Mouse (Mus musculus) lung, postnatal 10 days (tissue): ENCODE data around the gene Ddt.
A peak's percentile ranks its signal among the peaks of the same experiment; 100 is the strongest.

Source experiments
- DNase-seq: peaks from one replicate; pipeline ENCODE4 v3.0.0; 2021

The Ddt gene

DNA sequence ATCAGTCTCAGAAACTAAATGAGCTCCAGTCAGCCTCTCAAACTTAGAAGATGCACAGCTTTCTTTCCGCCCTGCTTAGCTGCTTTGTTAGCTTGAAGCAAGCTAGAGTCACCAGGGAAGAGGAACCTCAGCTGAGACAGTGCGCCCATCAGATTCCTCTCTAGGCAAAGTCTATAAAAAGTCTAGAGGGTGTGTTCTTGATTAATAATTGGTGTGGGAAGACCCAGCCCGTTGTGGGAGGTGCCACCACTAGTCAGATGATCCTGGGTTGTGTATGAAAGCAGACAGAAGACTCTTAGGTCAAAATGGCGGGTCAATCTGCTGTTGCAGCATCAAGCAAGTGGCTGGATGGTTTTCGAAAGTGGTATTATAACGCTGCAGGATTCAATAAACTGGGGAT is 6.4 kb downstream of the Ddt start:
- no peak for DNase-seq

DNA sequence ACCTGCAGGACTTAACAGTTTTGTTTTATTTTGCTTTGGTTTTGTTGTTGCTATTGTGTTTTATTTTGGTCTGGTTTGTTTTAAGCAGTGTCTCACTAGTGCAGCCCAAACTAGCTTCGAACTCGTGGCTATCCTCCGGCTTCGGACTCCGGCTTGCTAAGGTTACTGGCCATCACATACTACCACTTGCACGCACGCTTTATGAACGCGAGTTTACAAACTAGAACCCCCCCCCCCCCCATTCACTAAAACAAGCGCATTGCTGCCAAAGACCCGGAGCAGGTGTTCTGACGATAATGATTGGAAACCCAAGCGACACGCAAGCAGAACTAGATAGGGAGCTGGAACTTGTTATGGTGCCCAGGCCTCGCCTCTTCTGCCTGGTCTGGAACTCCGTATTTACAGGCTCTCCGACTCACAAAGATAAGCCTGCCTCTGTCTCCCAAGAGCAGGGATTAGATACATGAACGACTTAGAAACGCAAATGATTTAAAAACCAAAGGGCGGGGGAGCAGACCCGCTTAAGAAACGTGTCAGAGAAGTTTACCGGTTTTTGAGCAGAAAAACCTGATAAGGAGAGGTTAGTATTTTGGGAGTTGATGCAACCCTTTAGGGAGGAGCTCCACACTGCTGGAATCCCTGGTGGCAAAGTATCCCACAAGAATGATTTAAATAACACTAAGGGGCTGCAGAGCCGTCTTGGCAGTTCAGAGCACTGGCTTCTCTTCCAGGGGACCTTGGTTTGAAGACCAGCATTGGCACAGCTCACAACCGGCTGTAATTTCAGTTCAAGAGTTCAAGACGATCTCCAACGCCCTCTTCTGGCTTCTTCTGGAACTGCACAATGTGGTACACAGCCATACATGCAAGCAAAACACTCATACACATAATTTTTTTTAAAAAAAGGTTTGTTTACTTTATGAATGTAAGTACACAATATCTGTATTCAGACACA is 8.4 kb downstream of the Ddt start:
- DNase-seq = peak; percentile 83

DNA sequence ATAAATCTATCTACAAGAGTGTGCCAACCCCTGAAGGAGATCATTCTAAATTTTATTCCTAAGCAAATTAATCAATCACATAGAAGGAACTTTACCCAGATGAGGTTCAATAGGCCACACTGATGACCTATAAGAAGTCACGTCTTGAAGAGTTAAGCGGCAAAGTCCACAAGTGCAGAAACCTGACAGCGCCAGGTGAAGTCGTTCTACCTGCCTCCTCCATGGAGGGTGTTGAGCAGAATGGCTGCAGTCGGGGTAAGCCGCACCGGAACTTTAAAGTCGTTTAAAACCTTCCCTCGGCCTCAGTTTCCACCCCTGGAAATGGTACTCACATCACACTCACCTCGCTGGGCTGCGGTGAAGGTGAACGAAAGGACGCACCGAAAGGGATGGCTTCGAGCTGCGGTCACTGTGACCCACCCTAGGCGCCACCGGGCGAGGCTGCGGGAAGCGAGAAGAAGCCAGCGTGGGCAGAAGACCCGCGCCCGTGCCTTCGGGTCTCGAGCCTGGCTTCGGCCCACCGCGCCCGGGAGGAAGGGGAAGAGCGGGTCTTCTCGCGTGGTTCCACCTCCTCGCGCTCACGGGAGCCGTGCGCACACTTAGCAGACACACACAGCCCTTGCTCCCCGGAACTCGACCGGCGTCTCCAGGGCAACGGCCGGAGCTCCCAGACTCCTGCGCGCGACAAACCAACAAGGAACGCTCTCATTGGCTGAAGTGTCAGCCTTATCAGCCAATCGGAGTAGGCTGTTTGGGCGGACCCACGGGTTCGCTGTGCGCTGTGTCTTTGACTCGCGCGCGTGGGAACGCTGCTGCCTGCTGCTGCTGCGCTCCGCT is 9.3 kb downstream of the Ddt start, which contains the start of gene Cabin1:
Gene Cabin1 (minus strand): TSS at position 660 of the 837 bp plus-strand sequence.
- peak; percentile 98 for DNase-seq

DNA sequence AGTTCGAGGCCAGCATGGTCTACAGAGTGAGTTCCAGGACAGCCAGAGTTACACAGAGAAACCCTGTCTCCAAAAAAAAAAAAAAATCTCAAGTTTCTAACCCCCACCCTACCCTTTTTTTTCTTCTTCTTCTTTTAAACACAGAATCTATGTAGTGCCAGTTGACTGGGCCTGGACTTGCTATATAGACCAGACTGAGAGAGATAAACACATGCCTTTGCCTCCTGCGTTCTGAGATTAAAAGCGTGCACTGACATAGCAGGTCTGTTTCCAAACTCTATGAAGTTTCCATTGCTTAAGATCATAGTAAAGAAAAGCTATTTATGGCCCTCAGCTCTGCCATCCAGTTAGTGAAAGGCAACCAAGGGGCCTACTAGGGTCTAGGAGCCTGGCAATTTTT is 10.8 kb downstream of the Ddt start:
- DNase-seq = no peak

- DNase-seq = no peak
These were observed 12.9 kb downstream of the Ddt start for GRCm38 (mm10) chr10:75760311-75760710.

- DNase-seq = no peak
These were observed 16.5 kb downstream of the Ddt start for GRCm38 (mm10) chr10:75756719-75757118.

GRCm38 (mm10) chr10:75744017-75744416 is 29.2 kb downstream of the Ddt start:
- DNase-seq = peak; percentile 87

GRCm38 (mm10) chr10:75743369-75743768 is 29.8 kb downstream of the Ddt start:
- DNase-seq = no peak

DNA sequence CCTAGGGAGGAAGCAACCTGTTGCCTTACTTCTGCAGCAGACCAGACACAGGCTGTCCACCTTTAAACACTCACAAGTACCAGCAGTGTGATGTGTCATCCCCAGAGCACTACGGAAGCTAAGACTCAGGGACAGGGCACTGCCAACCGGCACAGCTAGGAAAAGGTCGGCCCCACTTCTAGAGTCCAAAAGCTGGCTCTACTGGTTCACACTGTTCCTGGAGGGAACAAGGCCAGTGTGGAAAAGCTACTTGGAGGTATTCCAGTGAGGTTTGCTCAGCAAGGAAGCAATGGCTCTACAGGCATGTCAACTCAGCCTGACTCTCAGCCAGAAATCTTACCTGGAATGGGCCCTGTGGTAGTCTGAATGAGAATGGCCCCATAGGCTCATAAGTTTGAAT is 32.3 kb downstream of the Ddt start:
- no peak for DNase-seq

- DNase-seq = no peak
These were observed 47.8 kb downstream of the Ddt start for GRCm38 (mm10) chr10:75725449-75725848.
